ENCODE assay signal across 8 mouse cellular contexts in genomic region chr3:108411026-108411753, GRCm38 (mm10). TPM values are rescaled to one million over a fixed set of nuclear protein-coding genes. Genes with fewer than 3 reads are reported as not detected.
A peak's percentile ranks its signal among the peaks of the same experiment; 100 is the strongest.
DNase-seq lines count a peak whose midpoint lies in the region; ATAC-seq and TF ChIP-seq lines count a peak whose summit lies in the region.

No protein-coding gene starts in this region.

- no peak for ATAC-seq in liver, embryonic 11.5 days (replicated peaks; ENCODE audit: low FRiP score)
- no peak for ATAC-seq in liver, embryonic 12.5 days
- ATAC-seq in forebrain, embryonic 15.5 days (replicated peaks) = peak; percentile 4; the same call in 1 of the 2 replicates

- TF ChIP-seq POLR2A in heart, adult 2 months (IDR thresholded peaks at IDR 0.05; ENCODE audit: insufficient read depth, low read depth, low read length) = no peak

- TF ChIP-seq CTCF in heart, adult 2 months (IDR thresholded peaks at IDR 0.05) = no peak

- H3K4me3 ChIP-seq in liver, embryonic 11.5 days (ENCODE audit: low read depth, low read length) = no peak overlapping the region
- no peak overlapping the region for H3K4me3 ChIP-seq in liver, embryonic 12.5 days
- H3K4me3 ChIP-seq in forebrain, embryonic 15.5 days = peak overlapping the region; percentile 40
- no peak overlapping the region for H3K4me3 ChIP-seq in heart, adult 2 months

- no peak for DNase-seq in liver, embryonic 11.5 days (ENCODE audit: low spot score)
- DNase-seq in kidney, postnatal 10 days = peak; percentile 83
- peak; percentile 39 for DNase-seq in retina, postnatal 1 day
- DNase-seq in c-Kit-positive CD71-positive TER-119-positive erythroid progenitor cells, embryonic 14.5 days (ENCODE audit: low spot score) = no peak
- no peak for DNase-seq in right cerebral cortex, adult 18-20 months
- DNase-seq in heart, adult 2 months = no peak

- no peak for TF ChIP-seq EP300 in heart, adult 2 months (IDR thresholded peaks at IDR 0.05; ENCODE audit: insufficient read depth, low read depth, low read length)

- H3K36me3 ChIP-seq in liver, embryonic 11.5 days (ENCODE audit: control insufficient read depth, insufficient read depth, low read length) = no peaks in the 10 kb centered on the region; the same call in none of the 2 replicates
- 0 out of 2 replicates have a peak, but pooled peaks cover 5% of the 10 kb centered on the region for H3K36me3 ChIP-seq in liver, embryonic 12.5 days
- peaks cover 37% of the 10 kb centered on the region for H3K36me3 ChIP-seq in forebrain, embryonic 15.5 days
- H3K36me3 ChIP-seq in heart, adult 2 months (ENCODE audit: control insufficient read depth, insufficient read depth, low read length) = no peaks in the 10 kb centered on the region

- H3K4me2 ChIP-seq in liver, embryonic 11.5 days = no peak overlapping the region
- H3K4me2 ChIP-seq in liver, embryonic 12.5 days = no peak overlapping the region
- H3K4me2 ChIP-seq in forebrain, embryonic 15.5 days (replicated peaks) = peak overlapping the region; percentile 76

- peaks cover 11% of the 10 kb centered on the region for H3K27me3 ChIP-seq in liver, embryonic 11.5 days (replicated peaks; ENCODE audit: control insufficient read depth, insufficient read depth, low read length)
- H3K27me3 ChIP-seq in liver, embryonic 12.5 days (replicated peaks) = peaks cover 36% of the 10 kb centered on the region
- no peaks in the 10 kb centered on the region for H3K27me3 ChIP-seq in forebrain, embryonic 15.5 days
- H3K27me3 ChIP-seq in heart, adult 2 months (ENCODE audit: control insufficient read depth, insufficient read depth, low read length) = no peaks in the 10 kb centered on the region

- no peak overlapping the region for H3K27ac ChIP-seq in liver, embryonic 11.5 days (ENCODE audit: low read depth, low read length)
- no peak overlapping the region for H3K27ac ChIP-seq in liver, embryonic 12.5 days
- H3K27ac ChIP-seq in forebrain, embryonic 15.5 days (replicated peaks) = peak overlapping the region; percentile 96
- H3K27ac ChIP-seq in heart, adult 2 months = no peak overlapping the region

- H3K9ac ChIP-seq in liver, embryonic 11.5 days (ENCODE audit: low read depth, low read length) = 0 out of 2 replicates have a peak overlapping the region, but pooled peaks have one; percentile 7
- H3K9ac ChIP-seq in liver, embryonic 12.5 days = no peak overlapping the region
- H3K9ac ChIP-seq in forebrain, embryonic 15.5 days (replicated peaks) = peak overlapping the region; percentile 67
- H3K9ac ChIP-seq in heart, adult 2 months (ENCODE audit: low read depth, low read length) = no peak overlapping the region

- intact Hi-C loops in heart, adult 2 months (cut with DNase I) = loop anchor here (10.0 kb wide), 1 partner anchor 244 kb away; the partner anchor contains the start of gene Clcc1

- no peaks in the 10 kb centered on the region; the same call in 1 of the 2 replicates for H3K9me3 ChIP-seq in liver, embryonic 11.5 days (ENCODE audit: control insufficient read depth, low read length)
- H3K9me3 ChIP-seq in liver, embryonic 12.5 days (replicated peaks) = peaks cover 20% of the 10 kb centered on the region; the same call in 1 of the 2 replicates
- H3K9me3 ChIP-seq in forebrain, embryonic 15.5 days = no peaks in the 10 kb centered on the region

- H3K79me2 ChIP-seq in heart, adult 2 months (replicated peaks; ENCODE audit: control insufficient read depth, insufficient read depth, low read length) = no peaks in the 10 kb centered on the region

- 64% methylated on average over 5 of the region's 5 CpGs for WGBS in liver, embryonic 11.5 days
- 60% methylated on average over 5 of the region's 5 CpGs for WGBS in liver, embryonic 12.5 days (ENCODE audit: insufficient replicate concordance)
- WGBS in forebrain, embryonic 15.5 days = 11% methylated on average over 5 of the region's 5 CpGs
- 64% methylated on average over 5 of the region's 5 CpGs for WGBS in heart, adult 2 months

- H3K4me1 ChIP-seq in liver, embryonic 11.5 days (replicated peaks; ENCODE audit: control insufficient read depth, insufficient read depth, low read length) = peaks cover 7% of the 10 kb centered on the region; the same call in 1 of the 2 replicates
- H3K4me1 ChIP-seq in liver, embryonic 12.5 days = peaks cover 13% of the 10 kb centered on the region
- H3K4me1 ChIP-seq in forebrain, embryonic 15.5 days = peaks cover 72% of the 10 kb centered on the region
- H3K4me1 ChIP-seq in heart, adult 2 months (ENCODE audit: control insufficient read depth, insufficient read depth, low read length) = no peaks in the 10 kb centered on the region

RNA-seq across cellular contexts. Expression of gene Celsr2, which starts 4.2 kb away (rescaled TPM):
- 2.4 and 2.5 TPM in 2 replicates for polyA plus RNA-seq in liver, embryonic 11.5 days (2014; fragmentation: Nextera tagmentation; extraction: Ambion mirVana)
- polyA plus RNA-seq in liver, embryonic 12.5 days (2016; fragmentation: Nextera tagmentation; extraction: Ambion mirVana) = 0.49 and 0.93 TPM in 2 replicates
- 49.1 and 52.8 TPM in 2 replicates for polyA plus RNA-seq in forebrain, embryonic 15.5 days (2015; fragmentation: Nextera tagmentation; extraction: Ambion mirVana)
- total RNA-seq in heart, adult 2 months (2021) = 1 to 10 TPM; 6.4 to 7.2 TPM
- 5.2 and 5.4 TPM in 2 replicates for polyA plus RNA-seq in heart, adult 2 months (2012; rRNA removed)

RNA-seq across cellular contexts. Expression of gene Psrc1, which starts 27.6 kb away (rescaled TPM):
- 33.2 and 34.0 TPM in 2 replicates for polyA plus RNA-seq in liver, embryonic 11.5 days (2014; fragmentation: Nextera tagmentation; extraction: Ambion mirVana)
- 20.2 and 21.2 TPM in 2 replicates for polyA plus RNA-seq in liver, embryonic 12.5 days (2016; fragmentation: Nextera tagmentation; extraction: Ambion mirVana)
- 35.6 and 41.5 TPM in 2 replicates for polyA plus RNA-seq in forebrain, embryonic 15.5 days (2015; fragmentation: Nextera tagmentation; extraction: Ambion mirVana)
- total RNA-seq in heart, adult 2 months (2021) = under 1 TPM; 0.16 to 0.34 TPM
- polyA plus RNA-seq in heart, adult 2 months (2012; rRNA removed) = 0.59 and 0.64 TPM in 2 replicates

RNA-seq across cellular contexts. Expression of gene Sars, which starts 33.8 kb away (rescaled TPM):
- polyA plus RNA-seq in liver, embryonic 11.5 days (2014; fragmentation: Nextera tagmentation; extraction: Ambion mirVana) = 194 and 199 TPM in 2 replicates
- 132 and 134 TPM in 2 replicates for polyA plus RNA-seq in liver, embryonic 12.5 days (2016; fragmentation: Nextera tagmentation; extraction: Ambion mirVana)
- polyA plus RNA-seq in forebrain, embryonic 15.5 days (2015; fragmentation: Nextera tagmentation; extraction: Ambion mirVana) = 221 and 222 TPM in 2 replicates
- 10 to 100 TPM; 69.4 to 83.4 TPM for total RNA-seq in heart, adult 2 months (2021)
- 24.1 and 34.4 TPM in 2 replicates for polyA plus RNA-seq in heart, adult 2 months (2012; rRNA removed)

RNA-seq across cellular contexts. Expression of gene Mybphl, which starts 46.5 kb away (rescaled TPM):
- polyA plus RNA-seq in liver, embryonic 11.5 days (2014; fragmentation: Nextera tagmentation; extraction: Ambion mirVana) = 0.47 and 1.2 TPM in 2 replicates
- polyA plus RNA-seq in liver, embryonic 12.5 days (2016; fragmentation: Nextera tagmentation; extraction: Ambion mirVana) = 0.19 TPM in 1 of 2 replicates, not detected in the other
- not detected in 2 replicates for polyA plus RNA-seq in forebrain, embryonic 15.5 days (2015; fragmentation: Nextera tagmentation; extraction: Ambion mirVana)
- 10 to 100 TPM; 35.8 to 51.2 TPM for total RNA-seq in heart, adult 2 months (2021)
- 268 and 304 TPM in 2 replicates for polyA plus RNA-seq in heart, adult 2 months (2012; rRNA removed)

Comparison
In these comparisons a context has a peak if more than half of its experiments do, and no peak if none do; other contexts are left out.
1. H3K9ac ChIP-seq: peak in liver, embryonic 11.5 days (single experiment) and forebrain, embryonic 15.5 days (single experiment); none in liver, embryonic 12.5 days (single experiment) and heart, adult 2 months (single experiment).
2. DNase-seq: peak in kidney, postnatal 10 days (single experiment) and retina, postnatal 1 day (single experiment); none in liver, embryonic 11.5 days (single experiment), c-Kit-positive CD71-positive TER-119-positive erythroid progenitor cells, embryonic 14.5 days (single experiment), right cerebral cortex, adult 18-20 months (single experiment) and heart, adult 2 months (0 of 2).
3. RNA of gene Psrc1, which starts 27.6 kb away (polyA plus RNA-seq): 35.6 to 41.5 TPM in forebrain, embryonic 15.5 days, 33.2 to 34.0 TPM in liver, embryonic 11.5 days and 20.2 to 21.2 TPM in liver, embryonic 12.5 days; 0.59 to 0.64 TPM in heart, adult 2 months; every median in the first group is over 10 times any median in the second.